Mouse (Mus musculus) testis, adult 2 months (tissue): ENCODE data around the gene Gcc2.

ENCODE experiments used
- CTCF ChIP-seq: fragments of 200-500 bp; IDR thresholded peaks from 2 replicates; pipeline ENCODE4 v1.5.1; 2012; ENCODE audit warnings: low read depth, mild to moderate bottlenecking, inconsistent platforms, low read length, moderate library complexity; ENCODE audit not compliant: control insufficient read depth, insufficient read depth, insufficient replicate concordance
- POLR2A ChIP-seq: fragments of 200-500 bp; IDR thresholded peaks from 2 replicates; pipeline ENCODE4 v1.6.1; 2012; ENCODE audit warnings: low read depth, mild to moderate bottlenecking, inconsistent platforms, low read length, moderate library complexity; ENCODE audit not compliant: control insufficient read depth

DNA sequence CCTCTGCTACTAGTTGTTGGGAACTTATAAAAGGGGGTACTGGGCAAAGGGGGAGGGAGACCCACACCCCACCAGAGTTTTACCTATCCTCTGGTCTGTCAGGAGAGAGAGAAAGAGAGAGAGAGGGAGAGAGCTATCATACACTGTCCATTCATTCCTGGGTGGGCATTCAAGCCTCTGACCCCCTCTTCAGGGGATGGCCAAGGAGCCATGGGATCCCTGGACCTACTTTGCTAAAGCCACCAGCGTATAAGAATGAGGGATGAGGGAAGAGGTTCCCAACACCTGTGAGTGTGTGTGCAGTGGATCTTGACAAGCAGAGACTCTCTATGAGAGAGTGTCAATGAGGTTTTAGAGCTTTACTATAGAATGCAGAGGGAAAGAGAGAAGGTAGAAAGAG lies 49.3 kb upstream of the Gcc2 start:
- TF ChIP-seq CTCF (no peak), POLR2A (no peak)
